ENCODE assay signal across 23 mouse cellular contexts in the genomic region with DNA sequence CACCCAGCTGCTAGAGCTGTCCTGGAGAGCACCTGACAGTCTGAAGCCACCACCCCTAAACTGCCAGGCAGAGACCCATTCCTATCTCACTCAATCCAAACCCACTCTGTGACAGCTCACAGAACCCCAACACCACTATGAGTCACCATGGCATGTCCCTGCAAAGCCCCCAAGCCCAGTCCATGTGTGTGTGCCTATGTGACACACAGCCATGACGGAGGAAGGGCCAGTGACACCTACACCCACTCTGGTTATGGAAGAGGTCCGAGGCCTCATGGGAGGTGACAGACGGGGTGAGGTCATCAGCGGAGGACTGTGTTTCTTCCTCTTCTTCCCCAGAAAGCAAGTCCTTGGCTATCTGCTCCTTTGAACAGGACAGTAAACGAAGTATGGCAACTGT. TPM values are rescaled to one million over a fixed set of nuclear protein-coding genes. Genes with fewer than 3 reads are reported as not detected.
"Had no signal": no experiment of that assay in that cellular context is flagged by ENCODE, and none has a peak within 500 bp of the region (broad histone marks: within the 10 kb centered on the region; RNA-seq: fewer than 3 reads in every experiment).

No protein-coding gene starts in this region.

- H3K4me2 ChIP-seq: limb, embryonic 13.5 days; liver, embryonic 15.5 days; midbrain, embryonic 11.5 days had no signal

- H3K27me3 ChIP-seq: limb, embryonic 13.5 days; liver, embryonic 15.5 days had no signal

- H3K9me3 ChIP-seq: limb, embryonic 10.5 days; limb, embryonic 13.5 days; liver, embryonic 15.5 days had no signal

- DNase-seq: kidney, adult 11 months; kidney, adult 8-10 months; layer of hippocampus, adult 9-11 months; lung, adult 2 months; lung, postnatal 14 days; midbrain, embryonic 14.5 days had no signal

- H3K27ac ChIP-seq: layer of hippocampus, adult 2 months; limb, embryonic 10.5 days; limb, embryonic 13.5 days; liver, embryonic 15.5 days had no signal

- H3K4me3 ChIP-seq: layer of hippocampus, adult 2 months; limb, embryonic 10.5 days; limb, embryonic 13.5 days; liver, embryonic 15.5 days had no signal

- H3K9ac ChIP-seq: limb, embryonic 13.5 days; liver, embryonic 15.5 days had no signal

RNA-seq across cellular contexts. Expression of gene Theg, which starts 38.6 kb away (rescaled TPM):
- total RNA-seq: left cerebral cortex, postnatal 25 days; liver, adult 2 months; megakaryocyte progenitor cell, adult 5-6 weeks; megakaryocyte-erythroid progenitor cell, adult 5-6 weeks; midbrain, postnatal 0 days had no signal
- polyA plus RNA-seq: kidney, embryonic 16.5 days; large intestine, adult 2 months; limb, embryonic 10.5 days; limb, embryonic 13.5 days; liver, adult 2 months; liver, embryonic 15.5 days; lung, adult 2 months; lung, embryonic 16.5 days; midbrain, embryonic 11.5 days; midbrain, embryonic 14.5 days; midbrain, postnatal 0 days; neural tube, embryonic 11.5 days; neural tube, embryonic 14.5 days; small intestine, adult 2 months; stomach, embryonic 16.5 days had no signal
